Mouse (Mus musculus) urinary bladder, postnatal 25 days (tissue): ENCODE measurements around the gene Slc13a2.

Experiments
- DNase-seq: peaks from one replicate; pipeline ENCODE4 v3.0.0; 2022; ENCODE audit warnings: low spot score

The Slc13a2 gene

GRCm38 (mm10) chr11:78392728-78393127, 29.3 kb downstream of the Slc13a2 start:
- DNase-seq, result no peak

- DNase-seq, result peak; percentile 39
Observed at GRCm38 (mm10) chr11:78386508-78387043, 35.4 kb downstream of the Slc13a2 start, which contains the start of gene Foxn1. Gene Foxn1 (minus strand): TSS chr11:78386558.

- no peak for DNase-seq
Observed at GRCm38 (mm10) chr11:78385776-78386175, 36.2 kb downstream of the Slc13a2 start.

- DNase-seq, result no peak
Observed at GRCm38 (mm10) chr11:78382701-78383100, 39.3 kb downstream of the Slc13a2 start.

GRCm38 (mm10) chr11:78382286-78382685, 39.7 kb downstream of the Slc13a2 start:
- no peak for DNase-seq

- no peak for DNase-seq
Observed at GRCm38 (mm10) chr11:78380996-78381395, 41.0 kb downstream of the Slc13a2 start.

- no peak for DNase-seq
Observed at GRCm38 (mm10) chr11:78380351-78380750, 41.7 kb downstream of the Slc13a2 start.

- DNase-seq, result no peak
Observed at GRCm38 (mm10) chr11:78377549-78378159, 44.4 kb downstream of the Slc13a2 start.

- DNase-seq, result no peak
Observed at GRCm38 (mm10) chr11:78374147-78374546, 47.9 kb downstream of the Slc13a2 start.

- no peak for DNase-seq
Observed at GRCm38 (mm10) chr11:78372610-78373009, 49.4 kb downstream of the Slc13a2 start.

GRCm38 (mm10) chr11:78372166-78372565, 49.9 kb downstream of the Slc13a2 start:
- DNase-seq, result no peak

- no peak for DNase-seq
Observed at GRCm38 (mm10) chr11:78371711-78372110, 50.3 kb downstream of the Slc13a2 start.

- DNase-seq, result no peak
Observed at GRCm38 (mm10) chr11:78370389-78370788, 51.6 kb downstream of the Slc13a2 start.

- DNase-seq, result peak; percentile 53
Observed at GRCm38 (mm10) chr11:78367456-78368225, 54.4 kb downstream of the Slc13a2 start.

GRCm38 (mm10) chr11:78364103-78364502, 57.9 kb downstream of the Slc13a2 start:
- DNase-seq, result no peak

- DNase-seq, result no peak
Observed at GRCm38 (mm10) chr11:78363309-78364007, 58.6 kb downstream of the Slc13a2 start.

GRCm38 (mm10) chr11:78360789-78361131, 61.3 kb downstream of the Slc13a2 start:
- no peak for DNase-seq

GRCm38 (mm10) chr11:78360125-78360788, 61.8 kb downstream of the Slc13a2 start:
- DNase-seq, result peak; percentile 73

- no peak for DNase-seq
Observed at GRCm38 (mm10) chr11:78358330-78359007, 63.5 kb downstream of the Slc13a2 start.

- peak; percentile 79 for DNase-seq
Observed at GRCm38 (mm10) chr11:78355471-78356238, 66.4 kb downstream of the Slc13a2 start.

GRCm38 (mm10) chr11:78354905-78355304, 67.1 kb downstream of the Slc13a2 start:
- DNase-seq, result no peak
